Mouse (Mus musculus) bone marrow, adult 2 months (tissue): ENCODE measurements around the gene Eprs.

ENCODE experiments used
- CTCF ChIP-seq: fragments of 200-500 bp; IDR thresholded peaks from 2 replicates; pipeline ENCODE4 v1.5.1; 2011; ENCODE audit warnings: low read length, control low read depth; ENCODE audit not compliant: control insufficient read depth, insufficient read depth
- POLR2A ChIP-seq: fragments of 200-500 bp; IDR thresholded peaks from 2 replicates; pipeline ENCODE4 v1.6.1; 2011; ENCODE audit warnings: low read depth, mild to moderate bottlenecking, control low read depth, low read length, borderline replicate concordance; ENCODE audit not compliant: control insufficient read depth

GRCm38 (mm10) chr1:185336535-185336934 is 26.3 kb upstream of the Eprs start:
- no peak for TF ChIP-seq POLR2A
- no peak for TF ChIP-seq CTCF
